Mouse (Mus musculus) lung, embryonic 14.5 days (tissue): ENCODE data around the gene Shd. TPM values are rescaled to one million over a fixed set of nuclear protein-coding genes. Genes with fewer than 3 reads are reported as not detected.
A peak's percentile ranks its signal among the peaks of the same experiment; 100 is the strongest.

Experiments
- ATAC-seq: fragments of 200-750 bp; cut with Nextera tagmentation; 2 replicates; pipeline ENCODE4 v1.8.0; 2017; ENCODE audit warnings: mild to moderate bottlenecking, moderate TSS enrichment, moderate library complexity; ENCODE audit not compliant: insufficient read depth
- DNase-seq: peaks from one replicate; pipeline ENCODE4 v3.0.0-alpha.2; 2015
- H3K27ac ChIP-seq: fragments of 300-500 bp; sonication (generic); 2 replicates; pipeline ENCODE4 v1.5.1; 2014; ENCODE audit warnings: low read depth, mild to moderate bottlenecking, moderate library complexity
- H3K27me3 ChIP-seq: fragments of 300-500 bp; sonication (generic); 2 replicates; pipeline ENCODE4 v1.6.1; 2014; ENCODE audit warnings: low read length, control low read depth; ENCODE audit not compliant: insufficient read depth
- H3K36me3 ChIP-seq: fragments of 300-500 bp; sonication (generic); 2 replicates; pipeline ENCODE4 v1.6.1; 2014; ENCODE audit warnings: control low read depth; ENCODE audit not compliant: insufficient read depth
- H3K4me1 ChIP-seq: fragments of 300-500 bp; sonication (generic); 2 replicates; pipeline ENCODE4 v1.6.1; 2014; ENCODE audit warnings: antibody characterized with exemption, control low read depth; ENCODE audit not compliant: insufficient read depth
- H3K4me2 ChIP-seq: fragments of 300-500 bp; sonication (generic); 2 replicates; pipeline ENCODE4 v1.6.1; 2014; ENCODE audit warnings: mild to moderate bottlenecking
- H3K4me3 ChIP-seq: fragments of 300-500 bp; sonication (generic); 2 replicates; pipeline ENCODE4 v1.5.1; 2014; ENCODE audit warnings: low read depth, low read length
- H3K9ac ChIP-seq: fragments of 300-500 bp; sonication (generic); 2 replicates; pipeline ENCODE4 v1.6.1; 2014
- H3K9me3 ChIP-seq: fragments of 300-500 bp; sonication (generic); 2 replicates; pipeline ENCODE4 v1.6.1; 2016; ENCODE audit warnings: low read depth, low read length, control low read depth
- CTCF ChIP-seq: IDR thresholded peaks from 2 replicates; pipeline ENCODE4 v1.5.1; 2016; ENCODE audit warnings: antibody characterized with exemption, low read depth
- WGBS: fragments of 180-500 bp; shearing (Covaris S2); extraction: QIAGEN DNeasy Blood & Tissue Kit; methylation state at CpG from one replicate; pipeline ENCODE4 v1.1.7; 2014; 5-methylcytosine and 5-hydroxymethylcytosine counted together
- polyA plus RNA-seq: library from polyadenylated mRNA; unstranded; fragments of >200 nt; fragmentation: Nextera tagmentation; extraction: Ambion mirVana; gene quantifications from 2 replicates; pipeline ENCODE4 v1.2.1, GENCODE M21; 2014

Gene Shd
- polyA plus RNA-seq, 1 experiment from 2014 or later = 12.0 TPM

DNA sequence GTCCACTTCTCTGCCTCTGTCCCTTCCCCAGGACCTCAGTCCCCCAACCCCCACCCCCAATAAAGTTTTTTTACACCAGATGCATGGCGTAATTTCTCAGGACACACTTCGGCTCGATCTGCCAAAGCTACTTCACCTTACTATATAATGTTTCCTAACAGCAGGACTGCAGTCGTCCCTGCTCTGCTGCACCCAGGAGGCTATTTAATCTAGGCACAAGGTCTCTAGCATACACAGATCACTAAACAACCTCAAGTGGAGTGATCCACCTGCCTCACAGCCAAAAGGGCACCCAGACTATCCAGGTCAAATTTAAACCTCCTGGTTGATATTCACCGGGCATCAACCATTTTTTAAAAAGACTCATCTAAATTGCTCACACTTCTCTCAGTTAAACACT, 24.6 kb upstream of the Shd start:
- Histone ChIP-seq H3K4me2 (peak overlapping the region; percentile 76), H3K4me3 (peak overlapping the region; percentile 46), H3K4me1 (no peaks in the 10 kb centered on the region), H3K27me3 (no peaks in the 10 kb centered on the region), H3K9ac (peak overlapping the region; percentile 56), H3K9me3 (no peaks in the 10 kb centered on the region), H3K36me3 (no peaks in the 10 kb centered on the region), H3K27ac (peak overlapping the region; percentile 84)
- ATAC-seq = no peak
- DNase-seq = no peak
- WGBS = 25% methylated on average over 5 of the region's 5 CpGs
- no peak for TF ChIP-seq CTCF

DNA sequence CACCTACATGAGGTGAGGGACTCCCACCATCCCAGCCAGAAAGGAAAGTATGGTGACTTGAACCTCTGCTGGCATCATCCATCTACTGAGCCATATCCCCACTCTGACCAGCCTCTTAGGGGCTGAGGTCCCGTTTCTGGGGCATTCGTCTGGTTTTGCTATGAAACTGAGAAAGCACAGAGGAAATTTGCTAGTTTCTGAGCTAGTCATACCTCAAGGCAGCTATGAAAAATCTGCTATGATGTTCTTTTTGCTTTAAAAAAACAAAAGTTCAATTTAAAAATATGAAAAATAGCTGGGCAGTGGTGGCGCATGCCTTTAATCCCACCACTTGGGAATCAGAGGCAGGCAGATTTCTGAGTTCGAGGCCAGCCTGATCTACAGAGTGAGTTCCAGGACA, 21.6 kb upstream of the Shd start:
- WGBS = 85% methylated on average over 4 of the region's 4 CpGs
- Histone ChIP-seq H3K9me3 (no peaks in the 10 kb centered on the region), H3K27ac (no peak overlapping the region), H3K4me3 (no peak overlapping the region), H3K9ac (no peak overlapping the region), H3K4me2 (no peak overlapping the region), H3K4me1 (no peaks in the 10 kb centered on the region), H3K36me3 (no peaks in the 10 kb centered on the region), H3K27me3 (no peaks in the 10 kb centered on the region)
- DNase-seq = no peak
- TF ChIP-seq CTCF = no peak
- no peak for ATAC-seq

DNA sequence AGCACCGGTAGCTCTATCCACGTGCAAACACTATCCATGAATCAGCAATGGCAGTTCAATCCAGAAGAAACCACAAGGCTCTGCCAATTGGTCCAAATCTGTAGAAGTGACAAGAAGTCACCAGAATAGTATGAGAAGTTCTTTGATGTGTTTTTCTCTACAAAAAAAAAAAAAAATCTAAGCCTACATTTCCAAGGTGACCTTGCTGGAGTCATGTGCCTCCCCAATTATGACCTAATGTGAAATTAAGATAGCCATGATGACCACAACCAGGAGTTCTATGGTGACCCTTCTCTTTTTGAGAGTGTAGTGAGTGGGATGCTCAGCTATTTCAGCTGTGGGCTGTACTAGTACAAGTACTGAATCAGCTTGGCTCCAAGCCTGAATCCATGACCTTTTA, 20.9 kb upstream of the Shd start, which contains the start of gene Zfp119b:
Gene Zfp119b, minus strand, starts transcription at position 101 of the 400 bp plus-strand sequence.
- no peak for ATAC-seq
- no peak for TF ChIP-seq CTCF

DNA sequence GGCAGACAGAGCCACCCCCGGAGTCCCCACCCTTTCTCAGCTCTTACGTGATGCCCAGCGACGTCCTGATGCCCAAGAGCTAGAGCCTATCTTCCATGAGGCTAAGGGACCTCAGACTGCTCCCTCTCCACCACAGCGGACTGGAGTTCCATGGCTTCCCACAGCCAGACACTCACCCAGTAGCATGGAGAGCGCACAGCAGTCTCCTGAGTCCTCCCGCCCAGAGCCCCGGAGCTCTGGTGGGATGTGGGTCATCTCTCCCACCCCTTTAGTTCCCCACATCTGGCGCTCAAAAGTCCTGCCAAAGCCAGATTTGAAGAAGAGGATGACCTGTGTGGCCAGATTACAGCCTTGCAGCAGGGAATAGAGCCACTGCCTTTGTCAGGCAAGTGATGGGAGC, 19.7 kb upstream of the Shd start:
- Histone ChIP-seq H3K27me3 (no peaks in the 10 kb centered on the region), H3K4me2 (no peak overlapping the region), H3K9ac (no peak overlapping the region), H3K4me3 (no peak overlapping the region), H3K9me3 (no peaks in the 10 kb centered on the region), H3K27ac (no peak overlapping the region), H3K4me1 (no peaks in the 10 kb centered on the region), H3K36me3 (no peaks in the 10 kb centered on the region)
- ATAC-seq (no peak), DNase-seq (no peak)
- WGBS = 62% methylated on average over 9 of the region's 9 CpGs
- no peak for TF ChIP-seq CTCF

More for the DNA sequence above, 20.9 kb upstream of the Shd start, which contains the start of gene Zfp119b:
- Histone ChIP-seq H3K4me2 (no peak within 1 kb of the TSS), H3K4me3 (no peak within 1 kb of the TSS), H3K36me3 (no peaks in the 10 kb centered on the region), H3K27ac (no peak within 1 kb of the TSS), H3K4me1 (no peaks in the 10 kb centered on the region), H3K27me3 (no peaks in the 10 kb centered on the region), H3K9ac (no peak within 1 kb of the TSS), H3K9me3 (no peaks in the 10 kb centered on the region)
- no peak for DNase-seq
- 85% methylated on average over 2 of the region's 2 CpGs for WGBS

DNA sequence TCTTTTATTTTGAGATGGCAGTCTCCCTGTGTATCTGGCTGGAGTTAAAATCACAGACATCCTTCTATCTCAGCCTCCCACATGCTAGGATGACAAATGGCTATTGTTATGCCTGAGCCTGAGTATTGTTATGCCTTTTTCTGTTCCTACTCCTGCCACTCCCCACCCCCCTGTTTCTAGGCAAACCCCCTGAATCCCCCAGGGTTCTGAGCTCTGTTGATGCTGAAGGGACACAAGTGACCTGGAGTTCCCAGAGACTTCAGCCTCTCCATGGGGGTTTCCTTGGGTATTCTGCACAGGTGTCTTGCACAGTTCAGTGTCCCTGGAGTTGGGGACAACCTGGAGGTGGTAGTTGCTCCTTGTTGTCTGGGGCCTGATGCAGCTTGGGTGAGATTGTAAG, 18.2 kb upstream of the Shd start:
- H3K4me2 ChIP-seq = no peak overlapping the region
- H3K27me3 ChIP-seq = no peaks in the 10 kb centered on the region
- no peak overlapping the region for H3K9ac ChIP-seq
- no peak overlapping the region for H3K4me3 ChIP-seq
- ATAC-seq (no peak), DNase-seq (no peak)
- no peaks in the 10 kb centered on the region for H3K4me1 ChIP-seq
- H3K9me3 ChIP-seq = no peaks in the 10 kb centered on the region
- no peak overlapping the region for H3K27ac ChIP-seq
- TF ChIP-seq CTCF = no peak
- H3K36me3 ChIP-seq = no peaks in the 10 kb centered on the region

DNA sequence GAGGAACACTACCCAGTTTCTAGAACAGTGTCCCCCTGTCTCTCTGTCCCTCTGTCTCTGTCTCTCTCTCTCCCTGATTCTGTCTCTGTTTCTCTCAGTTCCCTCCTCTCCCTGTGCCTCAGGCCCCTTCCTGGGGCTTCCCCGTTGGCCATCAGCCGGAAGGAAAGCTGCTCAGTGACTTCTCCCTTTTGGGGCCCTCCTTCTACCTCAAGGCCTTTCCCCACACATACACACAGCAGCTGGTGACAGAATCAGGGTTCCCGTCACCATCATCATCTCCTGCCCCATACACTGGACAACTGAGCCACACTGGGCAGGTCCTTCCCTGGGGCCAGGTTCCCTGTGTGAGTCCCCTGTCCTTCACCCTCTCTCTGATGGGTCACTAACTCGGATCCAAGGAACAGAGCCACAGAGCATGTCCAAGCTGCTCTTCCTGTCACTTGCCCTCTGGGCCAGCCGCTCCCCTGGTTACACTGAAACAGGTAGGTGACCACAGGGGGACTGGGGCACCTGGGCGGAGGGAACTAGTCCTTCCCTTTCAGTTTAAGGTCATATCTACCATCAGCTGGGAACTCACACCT, 17.7 kb upstream of the Shd start, which contains the start of gene Ebi3:
Gene Ebi3, plus strand, starts transcription at position 194 of the 581 bp plus-strand sequence.
- Histone ChIP-seq H3K4me2 (no peak within 1 kb of the TSS), H3K27me3 (no peaks in the 10 kb centered on the region), H3K4me3 (no peak within 1 kb of the TSS), H3K27ac (no peak within 1 kb of the TSS), H3K36me3 (no peaks in the 10 kb centered on the region), H3K4me1 (no peaks in the 10 kb centered on the region), H3K9ac (no peak within 1 kb of the TSS), H3K9me3 (no peaks in the 10 kb centered on the region)
- DNase-seq (no peak), ATAC-seq (no peak)
- 60% methylated on average over 6 of the region's 6 CpGs for WGBS
- TF ChIP-seq CTCF = no peak

DNA sequence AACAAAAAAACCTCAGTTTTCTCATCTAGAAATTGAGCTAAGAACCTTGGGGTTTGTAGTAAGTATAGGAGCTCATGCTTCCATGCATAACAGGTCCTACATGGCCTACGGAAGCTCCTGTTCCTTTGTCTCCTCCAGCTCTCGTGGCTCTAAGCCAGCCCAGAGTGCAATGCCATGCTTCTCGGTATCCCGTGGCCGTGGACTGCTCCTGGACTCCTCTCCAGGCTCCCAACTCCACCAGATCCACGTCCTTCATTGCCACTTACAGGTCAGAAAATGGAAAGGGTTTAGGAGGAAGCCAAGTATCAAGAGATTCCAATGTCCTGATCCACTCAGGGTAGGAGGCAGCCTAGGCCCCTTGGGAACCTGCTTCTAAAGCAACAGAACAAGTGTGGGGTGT, 16.5 kb upstream of the Shd start:
- ATAC-seq (no peak), DNase-seq (no peak)
- no peak for TF ChIP-seq CTCF
- Histone ChIP-seq H3K27me3 (no peaks in the 10 kb centered on the region), H3K4me3 (no peak overlapping the region), H3K27ac (no peak overlapping the region), H3K4me2 (no peak overlapping the region), H3K9me3 (no peaks in the 10 kb centered on the region), H3K4me1 (no peaks in the 10 kb centered on the region), H3K36me3 (no peaks in the 10 kb centered on the region), H3K9ac (no peak overlapping the region)
- WGBS = 69% methylated on average over 6 of the region's 6 CpGs
